Mouse (Mus musculus) MEL (cell line): ENCODE data around the gene Banf1. TPM values are rescaled to one million over a fixed set of nuclear protein-coding genes. Genes with fewer than 3 reads are reported as not detected.
A peak's percentile ranks its signal among the peaks of the same experiment; 100 is the strongest.

Experiments
- DNase-seq: peaks from one replicate; pipeline ENCODE4 v3.0.0; 2011; ENCODE audit warnings: low read depth, low spot score
- H3K27ac ChIP-seq: 2 replicates; pipeline ENCODE4 v1.5.1; 2012; ENCODE audit warnings: low read depth, mild to moderate bottlenecking, control low read depth, low read length, moderate library complexity; ENCODE audit not compliant: control insufficient read depth
- H3K27me3 ChIP-seq, 2 experiments: fragments of 150-350 bp in 1 of 2; sonication (generic) in 1 of 2; 2 replicates each; pipeline ENCODE4 v1.6.1; 2012; ENCODE audit warnings: low read length in 2 of 2, mild to moderate bottlenecking in 2 of 2, improper control_type of control experiment in 1 of 2, moderate library complexity in 1 of 2; ENCODE audit not compliant: insufficient read depth in 2 of 2, control insufficient read depth in 1 of 2
- H3K36me3 ChIP-seq, 2 experiments: 2 replicates each; pipeline ENCODE4 v1.6.1; 2012 to 2014; ENCODE audit warnings: low read length in 2 of 2, improper control_type of control experiment in 1 of 2, inconsistent platforms in 1 of 2, mild to moderate bottlenecking in 1 of 2; ENCODE audit not compliant: insufficient read depth in 2 of 2, control insufficient read depth in 1 of 2
- H3K4me1 ChIP-seq, 2 experiments: fragments of 150-350 bp in 1 of 2; sonication (generic) in 1 of 2; 2 replicates each; pipeline ENCODE4 v1.6.1; 2012; ENCODE audit warnings: low read length in 2 of 2, improper control_type of control experiment in 1 of 2, mild to moderate bottlenecking in 1 of 2; ENCODE audit not compliant: insufficient read depth in 2 of 2, control insufficient read depth in 1 of 2
- H3K4me3 ChIP-seq, 2 experiments: fragments of 150-350 bp in 1 of 2; sonication (generic) in 1 of 2; 2 replicates each; pipeline ENCODE4 v1.5.1; 2012; ENCODE audit warnings: low read depth in 2 of 2, low read length in 2 of 2, mild to moderate bottlenecking in 2 of 2, moderate library complexity in 2 of 2, control low read depth in 1 of 2, improper control_type of control experiment in 1 of 2; ENCODE audit not compliant: control insufficient read depth in 1 of 2, insufficient read depth in 1 of 2
- H3K79me2 ChIP-seq: 2 replicates; pipeline ENCODE4 v1.6.1; 2012; ENCODE audit warnings: mild to moderate bottlenecking, low read length, moderate library complexity; ENCODE audit not compliant: control insufficient read depth, poor library complexity, insufficient read depth
- H3K9ac ChIP-seq: 2 replicates; pipeline ENCODE4 v1.6.1; 2012; ENCODE audit warnings: low read depth, mild to moderate bottlenecking, control low read depth, low read length, moderate library complexity; ENCODE audit not compliant: control insufficient read depth, poor library complexity, severe bottlenecking
- H3K9me3 ChIP-seq: fragments of 150-350 bp; sonication (generic); replicated peaks from 2 replicates; pipeline ENCODE4 v1.6.1; 2012; ENCODE audit warnings: mild to moderate bottlenecking, low read length, improper control_type of control experiment, moderate library complexity; ENCODE audit not compliant: insufficient read depth
- CHD2 ChIP-seq: IDR thresholded peaks from 2 replicates; pipeline ENCODE4 v1.6.1; 2011; ENCODE audit warnings: low read length, improper control_type of control experiment
- CTCF ChIP-seq, 3 experiments: IDR thresholded peaks in 2 of 3; conservative IDR thresholded peaks in 1 of 3; 2 replicates each; pipeline ENCODE4 v1.5.1; 2011 to 2012; ENCODE audit warnings: low read length in 3 of 3, low read depth in 2 of 3, mild to moderate bottlenecking in 2 of 3, improper control_type of control experiment in 1 of 3, inconsistent platforms in 1 of 3, mixed read lengths in 1 of 3, moderate library complexity in 1 of 3; ENCODE audit not compliant: control insufficient read depth in 1 of 3, insufficient read depth in 1 of 3, poor library complexity in 1 of 3, severe bottlenecking in 1 of 3
- ELF1 ChIP-seq: IDR thresholded peaks from 2 replicates; pipeline ENCODE4 v1.6.1; 2014; ENCODE audit warnings: low read depth, mild to moderate bottlenecking, inconsistent platforms, low read length, improper control_type of control experiment, moderate library complexity
- EP300 ChIP-seq, 2 experiments: IDR thresholded peaks; 2 replicates each; pipeline ENCODE4 v1.6.1; 2011; ENCODE audit warnings: improper control_type of control experiment in 2 of 2, low read length in 2 of 2, low read depth in 1 of 2, mild to moderate bottlenecking in 1 of 2
- ETS1 ChIP-seq: IDR thresholded peaks from 2 replicates; pipeline ENCODE4 v1.6.1; 2012; ENCODE audit warnings: low read depth, mild to moderate bottlenecking, inconsistent platforms, low read length, improper control_type of control experiment, moderate library complexity
- GATA1 ChIP-seq: IDR thresholded peaks from 2 replicates; pipeline ENCODE4 v1.6.1; 2011; ENCODE audit warnings: low read depth, low read length, improper control_type of control experiment
- HCFC1 ChIP-seq: IDR thresholded peaks from 2 replicates; pipeline ENCODE4 v1.6.1; 2012; ENCODE audit warnings: low read depth, mild to moderate bottlenecking, inconsistent platforms, low read length, improper control_type of control experiment, moderate library complexity
- KAT2A ChIP-seq: conservative IDR thresholded peaks from 2 replicates; pipeline ENCODE4 v1.6.1; 2012; ENCODE audit warnings: low read depth, low read length, improper control_type of control experiment, inconsistent platforms
- MAZ ChIP-seq: IDR thresholded peaks from 2 replicates; pipeline ENCODE4 v1.6.1; 2012; ENCODE audit warnings: low read depth, mild to moderate bottlenecking, inconsistent platforms, low read length, improper control_type of control experiment
- MEF2A ChIP-seq: IDR thresholded peaks from 2 replicates; pipeline ENCODE4 v1.6.1; 2014; ENCODE audit warnings: low read depth, mild to moderate bottlenecking, inconsistent platforms, low read length, improper control_type of control experiment; ENCODE audit not compliant: poor library complexity, insufficient replicate concordance, severe bottlenecking; ENCODE audit errors: extremely low read depth
- MXI1 ChIP-seq: IDR thresholded peaks from 2 replicates; pipeline ENCODE4 v1.6.1; 2011; ENCODE audit warnings: mild to moderate bottlenecking, low read depth, low read length, improper control_type of control experiment
- MYB ChIP-seq: IDR thresholded peaks from 2 replicates; pipeline ENCODE4 v1.6.1; 2011; ENCODE audit warnings: mild to moderate bottlenecking, low read depth, low read length, improper control_type of control experiment
- MYC ChIP-seq: IDR thresholded peaks from 2 replicates; pipeline ENCODE4 v1.6.1; 2011; ENCODE audit warnings: low read depth, mild to moderate bottlenecking, low read length, improper control_type of control experiment, moderate library complexity
- POLR2AphosphoS5 ChIP-seq: IDR thresholded peaks from 2 replicates; pipeline ENCODE4 v1.6.1; 2012; ENCODE audit warnings: low read depth, borderline replicate concordance, mild to moderate bottlenecking, inconsistent platforms, low read length, moderate library complexity, mixed read lengths
- RAD21 ChIP-seq: IDR thresholded peaks from 2 replicates; pipeline ENCODE4 v1.6.1; 2011; ENCODE audit warnings: mild to moderate bottlenecking, low read depth, low read length, improper control_type of control experiment
- RCOR1 ChIP-seq: IDR thresholded peaks from 2 replicates; pipeline ENCODE4 v1.6.1; 2012; ENCODE audit warnings: low read depth, mild to moderate bottlenecking, inconsistent platforms, low read length, improper control_type of control experiment
- SMC3 ChIP-seq: IDR thresholded peaks from 2 replicates; pipeline ENCODE4 v1.6.1; 2011; ENCODE audit warnings: low read depth, low read length, improper control_type of control experiment
- TCF12 ChIP-seq: IDR thresholded peaks from 2 replicates; pipeline ENCODE4 v1.6.1; 2014; ENCODE audit warnings: low read depth, mild to moderate bottlenecking, inconsistent platforms, low read length, improper control_type of control experiment, moderate library complexity
- ZKSCAN1 ChIP-seq: IDR thresholded peaks from 2 replicates; pipeline ENCODE4 v1.6.1; 2012; ENCODE audit warnings: low read depth, mild to moderate bottlenecking, inconsistent platforms, low read length, improper control_type of control experiment, moderate library complexity
- ZMIZ1 ChIP-seq: IDR thresholded peaks from 2 replicates; pipeline ENCODE4 v1.6.1; 2012; ENCODE audit warnings: low read depth, mild to moderate bottlenecking, inconsistent platforms, low read length, improper control_type of control experiment, moderate library complexity
- polyA plus RNA-seq, 2 experiments: library from polyadenylated mRNA; stranded (reverse) in 1 of 2; unstranded in 1 of 2; fragments of >175 nt in 1 of 2; fragments of >200 nt in 1 of 2; gene quantifications; 2 replicates each; pipeline versions ENCODE4 v1.2.1 to v1.2.4; 2012; ENCODE audit warnings: low replicate concordance in 2 of 2, low read depth in 1 of 2; ENCODE audit not compliant: insufficient read length in 2 of 2, insufficient read depth in 1 of 2, missing spikeins in 1 of 2
- total RNA-seq: library from RNA; depleted of rRNA; stranded (reverse); fragments of 300-350 nt; gene quantifications from 2 replicates; pipeline ENCODE4 v1.2.3, GENCODE M21; 2012

The Banf1 gene
- total and polyA plus RNA-seq, 3 experiments = 207 to 1,168 (median 644) TPM

DNA sequence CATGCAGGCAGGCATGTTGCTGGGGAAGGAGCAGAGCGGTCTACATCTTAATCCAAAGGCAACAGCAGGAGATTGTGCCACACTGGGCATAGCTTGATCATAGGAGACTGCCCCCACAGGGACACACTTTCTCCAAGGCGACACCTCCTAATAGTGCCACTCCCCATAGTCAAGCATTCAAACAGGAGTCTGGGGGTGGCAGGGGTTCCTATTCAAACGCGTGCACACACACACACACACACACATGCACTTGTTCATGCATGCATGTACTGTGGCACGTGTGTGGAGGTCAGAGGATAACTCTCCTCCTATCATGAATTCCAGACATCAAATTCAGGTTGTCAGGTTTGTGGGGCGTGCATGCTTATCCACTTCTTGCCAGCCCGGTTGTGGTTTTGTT lies 5.8 kb upstream of the Banf1 start:
- Histone ChIP-seq H3K9me3 (no peaks in the 10 kb centered on the region), H3K9ac (no peak overlapping the region), H3K4me1 (peaks cover 0 to 9% of the 10 kb centered on the region in 2 experiments; a peak in 2 of 4 replicates)
- DNase-seq = no peak
- TF ChIP-seq HCFC1 (no peak), TCF12 (no peak), CHD2 (no peak), EP300 (IDR thresholded peaks at IDR 0.05; ENCODE audit: low read depth in 1 of 2, low read length in 2 of 2) (no peak), ZKSCAN1 (no peak), POLR2AphosphoS5 (no peak), KAT2A (no peak), RCOR1 (no peak), MYB (no peak), GATA1 (no peak), MXI1 (no peak), MEF2A (no peak), ETS1 (no peak), SMC3 (no peak), ELF1 (no peak), RAD21 (no peak), ZMIZ1 (no peak), CTCF (IDR thresholded peaks at IDR 0.05 in 2 of 3, conservative IDR thresholded peaks at IDR 0.05 in 1 of 3; ENCODE audit: control insufficient read depth in 1 of 3, insufficient read depth in 1 of 3, low read depth in 2 of 3, low read length in 3 of 3, poor library complexity in 1 of 3, severe bottlenecking in 1 of 3) (no peak), MAZ (no peak)
- TF ChIP-seq, all 39 proteins: peak for 0
- Histone ChIP-seq H3K4me3 (no peak overlapping the region), H3K27me3 (no peaks in the 10 kb centered on the region), H3K36me3 (peaks cover 0 to 7% of the 10 kb centered on the region in 2 experiments; a peak in 2 of 4 replicates), H3K79me2 (peaks cover 11% of the 10 kb centered on the region), H3K27ac (no peak overlapping the region)

DNA sequence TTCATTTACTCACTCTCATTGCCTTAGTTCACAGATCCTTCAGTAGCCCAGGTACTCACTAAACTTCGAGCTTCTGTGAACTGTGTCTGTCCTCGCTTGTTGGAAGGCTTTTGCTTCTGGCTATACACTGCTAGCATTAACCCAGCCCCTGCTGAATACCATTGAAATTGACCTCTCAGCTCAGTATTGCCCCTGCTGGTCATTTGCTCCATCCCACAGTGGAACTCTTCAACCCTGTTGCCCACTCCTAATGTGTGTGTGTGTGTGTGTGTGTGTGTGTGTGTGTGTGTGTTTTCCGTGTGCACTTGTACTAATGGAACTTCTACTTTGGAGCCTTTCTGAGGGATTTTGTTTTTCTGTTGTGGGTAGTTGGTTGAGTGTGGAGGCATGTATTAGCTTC lies 4.0 kb upstream of the Banf1 start:
- Histone ChIP-seq H3K27ac (no peak overlapping the region), H3K4me3 (no peak overlapping the region), H3K36me3 (peaks cover 0 to 9% of the 10 kb centered on the region in 2 experiments; a peak in 2 of 4 replicates), H3K9ac (no peak overlapping the region), H3K79me2 (peaks cover 24% of the 10 kb centered on the region), H3K9me3 (no peaks in the 10 kb centered on the region), H3K27me3 (no peaks in the 10 kb centered on the region), H3K4me1 (peaks cover 0 to 12% of the 10 kb centered on the region in 2 experiments; a peak in 2 of 4 replicates)
- no peak for DNase-seq
- TF ChIP-seq MYC (no peak), CTCF (IDR thresholded peaks at IDR 0.05 in 2 of 3, conservative IDR thresholded peaks at IDR 0.05 in 1 of 3; ENCODE audit: control insufficient read depth in 1 of 3, insufficient read depth in 1 of 3, low read depth in 2 of 3, low read length in 3 of 3, poor library complexity in 1 of 3, severe bottlenecking in 1 of 3) (peak; percentile 12 to 26 (median 25); a peak in 4 of 6 replicates)
